Mouse (Mus musculus): Measurements from ENCODE around the gene Ccdc126. TPM values are rescaled to one million over a fixed set of nuclear protein-coding genes. Genes with fewer than 3 reads are reported as not detected.
"Not testable (repeated sequence)": the region's sequence is repeated elsewhere in the genome, so short reads cannot be mapped to it uniquely, and the experiment has no call there.

Ccdc126 gene
- total RNA-seq (2021) = 1 to 10 TPM; 4.2 to 4.5 TPM

DNA sequence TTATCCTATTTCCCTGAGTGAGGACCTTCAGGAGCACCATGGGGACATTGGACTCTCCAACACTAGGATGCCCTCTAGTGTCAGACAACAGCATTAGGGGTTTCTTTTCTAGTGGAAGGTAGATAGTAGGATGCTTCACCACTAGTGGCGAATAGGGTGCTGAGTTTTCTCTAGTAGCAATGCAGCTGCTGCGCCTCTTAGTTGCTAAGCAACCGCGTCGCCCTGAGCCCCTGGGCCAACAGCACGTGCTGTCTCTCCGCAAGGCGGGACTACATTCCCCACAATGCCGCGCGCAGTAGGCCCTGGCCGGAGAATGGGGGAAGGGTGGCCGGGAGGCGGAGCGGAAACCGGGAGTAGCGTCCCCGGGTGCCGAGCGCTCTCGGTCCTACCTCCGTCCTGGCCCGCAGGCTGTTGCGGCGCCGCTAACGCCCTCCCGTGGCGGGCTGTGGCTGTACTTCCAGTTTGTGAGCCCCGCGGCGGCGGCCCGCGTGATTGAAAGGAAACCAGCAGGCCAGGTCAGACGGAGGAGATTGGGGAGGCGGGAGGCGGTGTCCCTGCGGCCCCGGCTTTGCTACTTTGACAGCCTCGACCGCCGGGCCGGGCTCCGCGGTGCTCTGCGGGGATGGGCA lies at the start of gene Ccdc126:
Ccdc126 (plus strand) TSS at position 309 of the 629 bp plus-strand sequence.
- intact Hi-C loops (cut with DNase I) = loop anchor here (1.0 to 5.0 kb wide), 2 partner anchors 52 to 92 kb away; no protein-coding TSS in a partner anchor
- peak; percentile 96 for DNase-seq (ENCODE audit: low spot score)

DNA sequence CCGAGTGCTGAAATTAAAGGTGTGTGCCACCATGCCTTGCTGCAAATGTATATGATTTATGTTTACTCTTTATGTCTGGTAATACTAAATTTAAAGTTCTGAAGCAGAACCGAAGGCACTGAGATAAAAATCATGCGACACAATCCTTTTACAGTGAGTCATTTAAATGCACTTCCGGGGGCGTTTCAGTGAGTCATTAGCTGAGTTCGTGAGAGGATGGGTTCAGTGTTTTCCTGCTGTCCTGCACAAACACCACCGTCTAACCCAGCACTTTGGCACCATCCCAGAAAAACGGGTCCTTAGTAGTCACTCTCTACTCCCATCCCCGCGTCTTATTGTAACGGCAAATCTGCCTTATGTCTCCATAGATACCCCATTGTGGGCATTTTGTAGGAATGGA lies 49.2 kb upstream of the Ccdc126 start:
- no peak for DNase-seq (ENCODE audit: low spot score)
- intact Hi-C loops (cut with DNase I) = loop anchor here (1.0 kb wide), 1 partner anchor 128 kb away; no protein-coding TSS in a partner anchor

DNA sequence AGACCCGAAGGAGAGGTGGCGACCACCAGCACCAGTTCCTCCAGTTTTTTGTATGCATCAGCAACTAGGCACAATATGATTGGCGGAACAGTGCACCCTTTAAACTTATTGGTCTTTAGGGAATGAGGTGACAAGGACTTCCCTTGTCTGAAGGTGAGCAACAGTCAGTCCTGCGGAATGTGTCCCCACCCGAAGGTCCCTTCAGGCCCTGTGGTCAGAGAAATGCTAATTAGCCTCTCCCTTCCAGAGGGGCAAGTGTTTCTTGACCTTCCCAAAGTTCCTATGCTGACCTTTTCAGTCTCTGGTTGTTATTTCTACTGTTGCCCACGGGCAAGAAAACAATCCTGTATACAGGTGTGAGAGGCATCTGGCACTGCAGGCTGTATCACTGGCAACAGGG lies 47.3 kb upstream of the Ccdc126 start:
- no peak for DNase-seq (ENCODE audit: low spot score)
- intact Hi-C loops (cut with DNase I) = no loop called here

DNA sequence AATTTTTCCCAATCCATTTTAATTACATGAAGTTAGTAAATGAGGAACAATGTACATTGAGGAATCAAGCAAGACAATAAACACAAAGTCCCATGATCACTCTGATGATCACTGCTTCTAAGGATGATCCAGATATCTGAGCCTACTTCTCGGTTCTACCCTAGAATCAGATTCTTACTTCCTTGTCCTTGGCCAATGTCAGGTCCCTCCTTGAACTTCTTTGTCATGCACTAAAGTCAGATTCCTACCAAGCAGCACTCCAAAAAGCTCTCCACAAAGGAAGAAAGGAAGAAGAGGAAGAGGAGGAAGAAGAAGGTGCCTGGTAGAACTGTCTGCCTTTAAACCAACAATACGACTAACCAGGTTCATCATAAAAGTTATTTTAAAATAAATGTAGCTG lies 46.2 kb upstream of the Ccdc126 start:
- no peak for DNase-seq (ENCODE audit: low spot score)
- intact Hi-C loops (cut with DNase I) = no loop called here

DNA sequence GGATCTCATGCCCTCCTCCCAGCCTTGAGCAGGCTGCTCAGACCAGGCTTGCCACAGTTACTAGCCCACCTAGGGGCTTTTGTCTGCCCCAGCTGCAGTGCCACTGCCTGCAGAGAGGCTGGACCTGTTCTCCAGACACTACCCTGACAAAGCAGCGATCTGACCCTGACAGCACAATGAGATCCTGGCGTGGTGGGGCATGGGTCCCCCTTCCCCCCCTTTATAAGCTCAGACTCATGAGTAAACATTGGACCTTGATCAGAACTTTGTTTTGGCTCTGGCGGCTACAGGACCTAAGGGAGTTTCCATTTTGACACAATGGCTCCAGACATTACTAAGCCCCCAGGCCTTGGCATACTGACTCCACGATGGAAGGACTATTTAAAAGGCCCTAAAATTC lies 45.1 kb upstream of the Ccdc126 start:
- DNase-seq (ENCODE audit: low spot score) = no peak
- intact Hi-C loops (cut with DNase I) = no loop called here

DNA sequence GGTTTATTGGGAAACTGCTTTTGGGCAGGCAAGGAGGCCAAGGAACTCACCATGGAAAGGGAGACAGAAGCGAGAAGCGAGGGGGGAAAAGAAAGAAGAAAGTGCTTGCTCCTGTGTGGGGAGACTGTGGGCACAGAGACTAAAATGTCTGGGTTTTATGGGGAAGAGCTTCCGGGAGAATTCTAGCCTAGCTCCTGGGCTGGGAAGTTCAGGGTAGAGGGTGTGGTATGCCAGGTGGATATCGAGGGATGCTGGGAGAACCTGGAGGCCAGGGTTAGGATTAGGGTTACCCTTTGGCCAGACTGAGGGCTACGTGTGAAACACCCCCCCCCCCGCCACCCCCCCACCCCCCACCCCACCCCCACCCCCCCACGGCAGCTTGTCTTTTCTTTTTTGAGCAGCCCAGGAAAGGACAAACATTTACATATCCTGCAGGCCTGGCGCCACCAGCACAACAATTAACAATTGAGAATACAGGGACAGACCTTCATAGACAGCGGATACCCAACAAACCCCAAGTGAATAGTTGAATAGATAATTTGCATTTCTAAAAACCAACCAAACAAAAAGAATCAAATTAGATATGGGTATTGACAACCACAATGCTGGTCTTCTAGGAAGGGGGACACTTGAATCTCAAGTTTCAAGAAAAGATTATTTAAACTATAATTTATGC lies 44.5 kb upstream of the Ccdc126 start:
- DNase-seq (ENCODE audit: low spot score) = no peak
- intact Hi-C loops (cut with DNase I) = no loop called here

DNA sequence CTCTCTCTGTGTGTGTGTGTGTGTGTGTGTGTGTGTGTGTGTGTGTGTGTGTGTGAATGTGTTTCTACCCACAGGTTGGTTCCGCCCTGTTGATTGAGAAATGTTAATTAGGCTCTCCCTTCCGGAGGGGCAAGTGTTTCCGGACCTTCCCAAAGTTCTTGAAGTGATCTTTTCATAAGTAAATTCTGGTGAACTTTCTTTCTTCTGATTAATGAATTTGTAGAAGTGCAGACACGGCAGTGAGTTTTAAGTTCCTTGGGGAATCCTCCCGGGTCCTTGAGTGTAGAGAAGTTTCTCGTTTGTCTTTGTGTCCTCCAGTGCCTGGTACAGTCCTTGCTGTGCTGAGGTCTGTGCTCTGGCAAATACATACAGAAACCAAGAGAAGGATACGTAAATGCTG lies 43.8 kb upstream of the Ccdc126 start:
- no peak for DNase-seq (ENCODE audit: low spot score)
- intact Hi-C loops (cut with DNase I) = no loop called here

DNA sequence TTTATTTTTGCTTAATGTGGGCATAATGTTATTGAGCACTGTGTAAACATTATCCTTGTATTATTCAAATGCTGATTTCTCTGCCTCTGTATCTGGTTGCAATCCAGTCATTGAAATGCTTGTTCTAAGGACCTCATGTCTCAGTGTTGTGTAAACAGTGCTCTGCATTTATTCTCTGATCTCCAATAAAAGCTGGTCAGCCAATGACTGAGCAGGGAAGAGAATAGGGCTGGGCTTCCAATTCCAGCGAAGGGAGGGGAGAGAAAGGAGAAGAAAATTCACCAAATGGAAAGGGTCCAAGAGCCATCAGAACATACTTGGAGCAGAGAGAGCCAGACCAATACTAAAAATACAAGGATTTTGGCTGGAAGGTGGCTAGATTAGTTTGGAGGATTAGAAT lies 38.1 kb upstream of the Ccdc126 start:
- intact Hi-C loops (cut with DNase I) = no loop called here
- no peak for DNase-seq (ENCODE audit: low spot score)

DNA sequence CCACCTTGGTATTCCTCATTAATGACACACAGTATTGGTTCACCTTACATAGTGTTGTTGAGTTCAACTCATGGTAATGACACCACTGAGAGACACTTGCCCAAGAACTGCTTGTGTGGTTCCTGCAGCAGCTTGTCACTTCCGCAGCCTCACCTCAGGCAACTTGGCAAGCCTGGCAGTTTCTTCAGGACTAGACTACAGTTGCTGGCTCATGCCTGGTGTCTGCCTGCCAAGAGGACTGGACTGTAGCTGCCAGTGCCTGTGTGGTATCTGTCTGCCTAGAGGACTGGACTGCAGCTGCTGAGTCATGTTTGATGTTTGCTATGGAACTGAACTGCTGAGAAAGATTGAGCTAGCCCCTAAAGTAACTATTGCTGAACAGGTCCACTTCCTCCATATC lies 37.0 kb upstream of the Ccdc126 start:
- intact Hi-C loops (cut with DNase I) = no loop called here
- DNase-seq (ENCODE audit: low spot score) = peak; percentile 12

DNA sequence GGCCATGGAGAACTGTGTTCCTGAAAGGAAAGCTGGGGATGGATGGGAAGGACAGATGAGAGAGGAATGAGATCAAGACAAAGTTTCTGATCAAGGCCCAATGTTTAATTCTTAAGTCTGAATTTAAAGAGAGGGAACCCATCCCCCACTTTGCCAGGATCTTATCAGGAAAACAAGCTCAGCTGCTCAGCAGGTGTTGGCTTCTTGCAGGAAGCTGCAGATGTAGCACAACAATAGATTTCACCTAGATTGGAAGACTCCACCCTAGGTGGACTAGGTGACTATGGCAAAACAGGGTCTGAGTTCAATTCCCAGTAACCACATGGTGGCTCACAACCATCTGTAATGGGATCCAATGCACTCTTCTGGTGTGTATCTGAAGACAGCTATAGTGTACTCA lies 20.8 kb upstream of the Ccdc126 start:
- intact Hi-C loops (cut with DNase I) = no loop called here

DNA sequence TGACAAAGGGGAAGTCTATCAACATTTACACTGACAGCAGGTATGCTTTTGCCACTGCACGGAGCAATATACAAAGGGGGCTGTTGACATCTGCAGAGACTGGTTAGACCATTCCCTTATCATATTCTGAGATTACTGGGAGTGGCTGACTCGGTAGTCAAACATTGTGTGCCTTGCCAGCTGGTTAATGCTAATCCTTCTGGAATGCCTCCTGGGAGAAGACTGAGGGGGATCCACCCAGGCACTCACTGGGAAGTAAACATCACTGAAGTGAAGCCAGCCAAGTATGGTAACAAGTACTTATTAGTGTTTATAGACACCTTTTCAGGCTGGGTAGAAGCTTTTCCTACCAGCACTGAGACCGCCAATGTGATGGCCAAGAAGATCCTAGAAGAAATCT lies 4.3 kb upstream of the Ccdc126 start:
- intact Hi-C loops (cut with DNase I) = loop anchor here (5.0 kb wide), 1 partner anchor 88 kb away; no protein-coding TSS in a partner anchor
- DNase-seq (ENCODE audit: low spot score) = not testable (repeated sequence)

More for the DNA sequence above, 20.8 kb upstream of the Ccdc126 start:
- DNase-seq (ENCODE audit: low spot score) = no peak

DNA sequence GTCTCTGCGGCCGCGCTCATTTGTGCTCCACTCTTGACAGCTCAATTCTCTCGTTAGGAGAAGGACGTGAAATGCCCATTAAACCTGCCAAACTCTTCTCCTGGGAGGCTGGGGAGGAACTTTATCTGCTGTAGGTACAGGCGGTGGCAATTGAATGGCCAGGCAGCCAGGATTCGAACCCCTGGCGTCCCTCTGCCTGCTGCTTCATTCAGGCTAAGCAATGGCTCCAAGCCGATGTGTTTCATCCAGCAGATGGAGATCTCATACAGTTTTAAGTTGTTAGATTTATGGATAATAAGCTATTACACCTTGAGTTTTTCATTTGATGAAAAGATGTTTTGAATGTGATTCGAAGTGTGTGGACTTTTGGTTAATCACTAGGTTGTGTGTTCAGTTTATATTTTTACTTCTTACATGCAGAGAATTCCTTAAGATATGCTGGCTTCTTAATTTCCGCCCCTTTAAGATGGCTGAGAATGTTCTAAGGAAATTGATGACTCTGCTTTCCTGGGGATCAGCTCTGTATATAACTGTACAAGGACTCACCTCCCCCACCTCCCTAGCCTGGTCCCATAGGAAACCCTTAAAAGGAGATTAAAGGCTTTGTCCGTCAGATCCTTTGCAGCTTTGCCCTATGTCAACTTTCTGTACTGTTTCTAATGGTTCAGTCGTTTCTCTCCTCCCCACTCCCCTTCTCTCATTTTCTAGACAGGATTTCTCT lies 681 bp downstream of the Ccdc126 start:
- DNase-seq (ENCODE audit: low spot score) = no peak
- intact Hi-C loops (cut with DNase I) = loop anchor here (1.0 to 5.0 kb wide), 3 partner anchors 47 to 92 kb away; partner anchors contain the start of gene Fam221a

DNA sequence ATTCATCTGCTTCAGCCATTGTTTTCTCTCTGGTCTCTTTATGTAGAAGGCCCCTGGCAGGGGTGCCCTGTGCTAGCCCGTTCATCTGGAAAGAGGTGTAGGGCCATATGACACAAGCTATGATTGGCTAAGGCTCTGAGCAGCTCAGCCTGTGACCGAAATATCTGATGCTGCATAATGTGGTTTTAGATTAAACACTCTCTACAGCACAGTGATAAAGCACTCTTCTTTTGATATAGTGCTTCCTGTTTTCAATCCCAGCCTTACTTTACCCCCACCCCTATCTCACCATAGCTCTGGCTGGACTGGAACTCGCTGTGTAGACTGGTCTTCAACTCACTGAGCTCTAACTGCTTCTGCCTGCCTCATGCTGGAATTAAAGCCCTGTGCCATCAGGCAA lies 2.3 kb downstream of the Ccdc126 start:
- no peak for DNase-seq (ENCODE audit: low spot score)
- intact Hi-C loops (cut with DNase I) = loop anchor here (2.0 kb wide), 1 partner anchor 45 kb away; the partner anchor contains the start of gene Fam221a

DNA sequence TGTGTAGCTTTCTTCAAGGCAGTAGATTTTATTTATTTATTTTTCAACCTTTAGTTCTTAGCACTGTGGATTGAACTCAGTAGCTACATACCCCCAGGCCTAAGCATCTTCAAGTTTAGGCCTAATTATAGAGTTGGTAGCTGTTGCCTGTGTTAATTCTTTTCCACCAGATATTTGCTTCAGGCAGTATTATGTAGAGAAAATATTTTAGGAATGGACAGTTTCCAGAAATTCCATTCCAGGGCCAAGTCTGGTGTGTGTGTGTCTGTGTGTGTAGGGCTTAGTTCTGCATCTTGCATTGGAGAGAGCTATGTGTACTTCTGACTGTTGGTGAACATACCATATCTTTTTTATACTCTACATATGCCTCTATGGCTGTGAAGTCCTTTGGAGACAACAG lies 3.0 kb downstream of the Ccdc126 start:
- intact Hi-C loops (cut with DNase I) = no loop called here
- no peak for DNase-seq (ENCODE audit: low spot score)

DNA sequence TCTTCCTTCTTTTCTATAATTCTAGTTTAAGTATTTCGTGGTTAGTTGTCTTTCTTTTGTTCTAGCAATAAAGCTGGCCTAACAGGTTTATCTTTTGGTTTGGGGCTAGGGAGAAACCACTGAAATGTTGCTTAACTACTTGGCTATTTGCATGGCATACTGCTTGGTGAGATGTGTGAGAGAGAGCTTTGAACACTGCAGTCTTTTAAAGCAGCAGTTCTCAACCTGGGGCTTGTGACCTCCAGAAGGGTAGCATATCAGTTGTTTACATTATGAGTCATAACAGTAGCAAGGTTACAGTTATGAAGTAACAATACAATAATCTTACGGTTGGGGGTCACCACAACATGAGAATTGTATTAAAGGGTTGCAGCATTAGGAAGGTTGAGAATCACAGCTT lies 3.9 kb downstream of the Ccdc126 start:
- intact Hi-C loops (cut with DNase I) = no loop called here
- no peak for DNase-seq (ENCODE audit: low spot score)

DNA sequence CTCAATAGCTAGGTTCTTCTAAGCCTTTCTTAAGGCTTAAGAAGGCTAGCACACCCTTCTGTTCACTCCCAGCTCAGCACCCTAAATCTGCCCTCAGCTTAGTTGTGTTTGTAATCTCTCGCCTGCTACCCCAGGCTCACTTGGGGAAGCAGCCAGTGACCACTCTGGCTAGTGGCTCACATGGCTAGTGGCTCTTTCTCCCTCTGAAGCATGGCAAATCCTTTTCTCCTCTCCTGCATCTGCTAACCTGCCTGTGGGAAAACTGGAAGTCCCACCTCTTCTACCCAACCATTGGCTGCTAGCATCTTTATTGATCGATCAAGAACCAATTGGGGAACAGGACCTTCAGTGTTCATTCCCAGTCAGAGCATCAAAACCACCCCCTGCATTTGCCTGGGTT lies 5.5 kb downstream of the Ccdc126 start:
- intact Hi-C loops (cut with DNase I) = no loop called here
- DNase-seq (ENCODE audit: low spot score) = no peak

DNA sequence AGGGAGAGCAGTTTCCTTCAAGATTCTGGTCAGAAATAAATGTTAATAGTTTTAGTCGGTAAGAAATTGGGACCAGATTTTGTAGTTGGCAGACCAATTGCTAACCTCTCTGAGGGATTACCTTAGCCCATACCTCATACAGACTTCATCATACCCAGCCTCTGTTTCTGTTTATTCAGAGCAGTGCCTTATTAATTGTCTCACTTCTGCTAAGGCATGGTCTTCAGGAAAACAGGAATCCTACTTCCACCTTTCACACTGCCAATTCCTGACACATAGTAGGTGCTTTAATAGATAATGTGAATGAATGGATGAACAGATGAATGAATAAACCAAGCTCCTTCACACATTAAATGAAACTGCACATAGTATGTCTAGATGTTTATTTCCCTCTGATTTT lies 6.2 kb downstream of the Ccdc126 start:
- DNase-seq (ENCODE audit: low spot score) = no peak
- intact Hi-C loops (cut with DNase I) = no loop called here

DNA sequence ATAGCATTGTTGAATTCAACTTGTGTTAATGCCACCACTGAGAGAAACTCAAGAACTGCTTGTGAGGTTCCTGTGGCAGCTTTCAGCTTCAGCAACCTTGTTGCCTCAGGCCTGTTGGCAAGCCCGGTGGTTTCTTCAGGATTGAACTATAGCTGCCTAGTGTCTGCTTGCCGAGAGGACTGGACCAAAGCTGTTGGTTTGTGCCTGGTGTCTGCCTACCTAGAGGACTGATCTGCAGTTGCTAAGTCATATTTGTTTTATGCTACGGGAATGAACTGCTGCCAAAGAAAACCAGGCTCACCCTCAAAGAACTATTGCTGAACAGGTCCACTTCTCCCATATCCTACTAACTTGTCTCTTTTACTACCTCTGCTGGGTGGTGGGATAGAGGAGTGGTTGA lies 7.8 kb downstream of the Ccdc126 start:
- DNase-seq (ENCODE audit: low spot score) = no peak
- intact Hi-C loops (cut with DNase I) = no loop called here

DNA sequence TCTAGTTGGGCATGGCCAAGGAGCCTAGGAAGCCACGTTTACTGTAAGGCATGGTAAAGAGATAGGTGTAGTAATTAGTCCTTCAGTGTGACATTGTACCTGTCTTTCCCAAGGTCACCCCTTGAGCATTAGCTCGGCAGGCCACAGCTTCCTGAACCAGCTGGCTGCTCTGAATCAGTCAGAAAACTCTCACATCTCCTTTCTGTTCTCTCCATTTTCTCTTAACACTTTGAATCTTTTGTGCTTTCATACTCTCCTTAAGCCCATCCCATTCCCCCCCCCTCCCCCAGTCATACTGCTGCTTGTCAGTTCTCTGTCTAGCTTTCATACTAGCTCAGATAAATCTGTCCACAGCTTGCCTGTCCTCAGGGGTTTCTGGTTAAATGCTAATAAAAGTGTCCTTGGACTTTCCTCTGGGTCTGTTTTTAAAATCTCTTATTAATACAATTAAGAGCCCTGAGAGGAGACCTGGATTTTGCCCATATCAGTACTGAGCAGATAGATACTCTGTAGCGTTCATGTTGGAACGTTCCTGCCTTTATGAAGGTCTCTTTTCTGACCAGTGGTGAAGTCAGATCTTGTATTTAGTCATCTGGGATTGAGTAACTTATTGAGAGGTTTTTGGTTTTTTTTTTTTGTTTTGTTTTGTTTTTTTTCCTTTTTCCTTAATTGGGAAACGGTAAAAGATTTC lies 12.4 kb downstream of the Ccdc126 start:
- no peak for DNase-seq (ENCODE audit: low spot score)

DNA sequence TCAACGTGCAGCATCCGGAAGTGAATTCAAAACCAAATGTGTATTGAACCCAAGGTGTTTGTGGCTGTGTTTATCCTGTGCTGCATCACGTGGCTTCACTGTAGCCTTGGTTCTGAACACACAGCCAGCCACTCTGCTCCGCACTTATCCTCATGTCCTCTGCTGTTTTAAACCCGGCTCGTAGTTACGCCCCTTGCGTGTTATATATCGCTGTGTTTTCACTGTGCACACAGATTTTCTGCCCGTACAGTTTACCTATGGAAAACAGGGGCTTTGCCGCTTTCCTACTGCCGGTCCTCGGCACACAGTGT lies 12.9 kb downstream of the Ccdc126 start:
- DNase-seq (ENCODE audit: low spot score) = no peak
- intact Hi-C loops (cut with DNase I) = no loop called here

More for the DNA sequence above, 12.4 kb downstream of the Ccdc126 start:
- intact Hi-C loops (cut with DNase I) = no loop called here

DNA sequence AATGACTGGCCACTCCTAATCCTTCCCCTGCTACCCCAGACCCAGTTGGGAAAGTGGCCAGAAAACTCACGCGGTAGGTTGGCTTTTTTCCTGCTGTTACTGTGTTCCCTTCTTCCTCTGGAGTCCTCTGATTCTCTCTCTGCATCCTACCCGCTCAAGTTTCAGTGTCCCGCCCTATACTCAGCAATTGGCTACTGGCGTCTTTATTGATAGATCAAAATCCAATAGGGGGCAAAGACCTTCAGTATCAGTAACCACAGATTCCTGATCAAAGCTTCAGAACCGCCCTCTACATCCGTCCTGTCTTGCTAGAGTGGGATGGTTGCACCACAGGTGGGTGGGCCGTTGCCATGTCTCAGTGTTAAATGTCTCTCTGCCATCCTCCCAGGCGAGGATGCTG lies 19.5 kb downstream of the Ccdc126 start:
- intact Hi-C loops (cut with DNase I) = no loop called here
- DNase-seq (ENCODE audit: low spot score) = no peak
